Mouse (Mus musculus) neural tube, embryonic 13.5 days (tissue): ENCODE measurements at regions not wholly inside any gene's neighbourhood (a gene's known extent, or its start where the extent isn't known, plus 50 kb on each side); places are given as distances from the start of the nearest gene placed in this dataset.

Source experiments
- ATAC-seq: fragments of 200-750 bp; cut with Nextera tagmentation; 2 replicates; pipeline ENCODE4 v1.8.0; 2017; ENCODE audit warnings: low read depth, mild to moderate bottlenecking, moderate TSS enrichment, moderate library complexity
- H3K27ac ChIP-seq: fragments of 300-500 bp; sonication (generic); replicated peaks from 2 replicates; pipeline ENCODE4 v1.5.1; 2015; ENCODE audit warnings: moderate library complexity, mild to moderate bottlenecking, inconsistent platforms
- H3K27me3 ChIP-seq: fragments of 300-500 bp; sonication (generic); 2 replicates; pipeline ENCODE4 v1.6.1; 2015; ENCODE audit warnings: mild to moderate bottlenecking, inconsistent platforms
- H3K36me3 ChIP-seq: fragments of 300-500 bp; sonication (generic); 2 replicates; pipeline ENCODE4 v1.6.1; 2015; ENCODE audit warnings: mild to moderate bottlenecking, inconsistent platforms
- H3K4me1 ChIP-seq: fragments of 300-500 bp; sonication (generic); replicated peaks from 2 replicates; pipeline ENCODE4 v1.6.1; 2015; ENCODE audit warnings: inconsistent platforms
- H3K4me2 ChIP-seq: fragments of 300-500 bp; sonication (generic); 2 replicates; pipeline ENCODE4 v1.6.1; 2015; ENCODE audit warnings: inconsistent platforms, mild to moderate bottlenecking, moderate library complexity
- H3K4me3 ChIP-seq: fragments of 300-500 bp; sonication (generic); 2 replicates; pipeline ENCODE4 v1.5.1; 2015; ENCODE audit warnings: mild to moderate bottlenecking, inconsistent platforms
- H3K9ac ChIP-seq: fragments of 300-500 bp; sonication (generic); 2 replicates; pipeline ENCODE4 v1.6.1; 2015; ENCODE audit warnings: moderate library complexity, mild to moderate bottlenecking, inconsistent platforms
- H3K9me3 ChIP-seq: fragments of 300-500 bp; sonication (generic); 2 replicates; pipeline ENCODE4 v1.6.1; 2016; ENCODE audit warnings: inconsistent platforms
- WGBS: fragments of 180-500 bp; shearing (Covaris S2); methylation state at CpG from one replicate; pipeline ENCODE4 v1.1.7; 2015; 5-methylcytosine and 5-hydroxymethylcytosine counted together

DNA sequence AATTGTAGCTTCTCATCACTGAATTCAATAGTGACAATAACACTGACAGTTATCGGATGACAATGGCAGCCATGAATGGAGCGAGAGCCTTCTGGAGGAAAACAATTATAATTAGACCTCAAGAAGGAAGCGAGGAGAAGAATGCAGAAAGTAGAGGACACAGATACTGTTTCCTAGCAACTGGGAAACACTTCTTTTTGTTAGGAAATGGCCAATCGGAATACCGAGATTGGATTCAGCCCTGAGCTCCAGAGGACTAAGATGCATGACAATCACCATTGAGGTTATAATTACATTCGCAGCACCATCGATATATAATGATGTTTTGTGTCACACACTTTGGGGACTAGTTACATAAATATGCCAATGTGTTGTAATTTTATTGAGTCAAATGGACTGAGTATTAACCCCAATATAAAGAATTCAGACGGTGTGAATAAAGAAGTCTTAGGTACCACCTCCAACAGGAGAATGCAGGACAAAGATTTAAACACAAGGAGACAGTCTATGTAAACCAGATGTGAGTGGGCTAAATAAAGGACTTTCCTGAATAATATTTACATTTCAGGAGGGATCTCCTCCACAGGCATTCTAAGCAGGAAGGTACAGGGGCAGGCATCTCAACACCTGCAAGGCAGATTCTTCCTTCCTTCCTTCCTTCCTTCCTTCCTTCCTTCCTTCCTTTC, 53.1 kb upstream of the Sestd1 start:
- H3K9ac ChIP-seq: no peak overlapping the region
- 55% methylated on average over 8 of the region's 8 CpGs for WGBS
- no peak overlapping the region for H3K4me2 ChIP-seq
- ATAC-seq: no peak
- no peaks in the 10 kb centered on the region; the same call in 1 of the 2 replicates for H3K9me3 ChIP-seq
- no peak overlapping the region for H3K4me3 ChIP-seq
- no peaks in the 10 kb centered on the region for H3K36me3 ChIP-seq
- no peaks in the 10 kb centered on the region for H3K27me3 ChIP-seq
- no peak overlapping the region for H3K27ac ChIP-seq
- H3K4me1 ChIP-seq: no peaks in the 10 kb centered on the region
